Mouse (Mus musculus): ENCODE measurements around the gene Gpatch8. TPM values are rescaled to one million over a fixed set of nuclear protein-coding genes. Genes with fewer than 3 reads are reported as not detected.
A peak's percentile ranks its signal among the peaks of the same experiment; 100 is the strongest.

Gpatch8 gene
- total and polyA plus RNA-seq, 3 experiments = 17.9 to 29.7 (median 25.8) TPM

DNA sequence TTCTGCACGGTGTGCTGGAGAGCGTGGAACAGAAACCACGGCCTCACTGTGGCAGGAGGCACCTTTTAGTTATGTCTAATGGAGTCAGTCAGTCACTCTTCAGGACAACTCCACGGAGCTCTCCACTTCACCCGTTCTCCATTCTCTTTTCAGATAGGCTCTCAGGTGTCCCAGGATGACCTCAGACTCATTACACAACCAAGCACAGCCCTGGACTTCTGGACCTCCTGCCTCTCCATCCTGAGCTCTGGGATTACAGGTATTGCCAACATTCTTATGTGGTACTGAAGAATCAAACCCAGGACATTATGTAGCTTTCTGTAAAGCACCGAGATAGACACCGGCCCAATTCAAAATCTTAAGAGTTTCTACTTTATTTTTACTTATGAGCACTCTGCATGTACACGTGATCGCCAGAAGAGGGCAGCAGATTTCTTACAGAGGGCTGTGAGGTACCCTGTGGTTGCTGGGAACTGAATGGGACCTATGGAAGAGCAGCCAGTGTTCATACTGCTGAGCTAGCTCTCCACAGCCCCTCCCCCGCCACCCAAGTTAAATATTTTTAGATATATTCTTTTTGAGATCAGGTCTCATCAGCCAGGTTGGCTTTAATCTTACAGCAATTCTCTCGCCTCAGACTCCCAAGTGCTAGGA is 69.3 kb downstream of the Gpatch8 start:
- Histone ChIP-seq H3K79me2 (ENCODE audit: control insufficient read depth, insufficient read depth, low read length, poor library complexity) (no peaks in the 10 kb centered on the region), H3K4me3 (ENCODE audit: control insufficient read depth in 1 of 2, insufficient read depth in 1 of 2, low read depth in 2 of 2, low read length in 2 of 2) (no peak overlapping the region), H3K4me1 (ENCODE audit: control insufficient read depth in 1 of 2, insufficient read depth in 2 of 2, low read length in 2 of 2) (peaks cover 13 to 22% of the 10 kb centered on the region in 2 experiments), H3K36me3 (ENCODE audit: control insufficient read depth in 1 of 2, insufficient read depth in 2 of 2, low read length in 2 of 2) (peaks cover 11 to 28% of the 10 kb centered on the region in 2 experiments), H3K9me3 (replicated peaks; ENCODE audit: insufficient read depth, low read length) (no peaks in the 10 kb centered on the region), H3K27me3 (ENCODE audit: control insufficient read depth in 1 of 2, insufficient read depth in 2 of 2, low read length in 2 of 2) (no peaks in the 10 kb centered on the region), H3K27ac (ENCODE audit: control insufficient read depth, low read depth, low read length) (no peak overlapping the region), H3K9ac (ENCODE audit: control insufficient read depth, low read depth, low read length, poor library complexity, severe bottlenecking) (no peak overlapping the region)
- TF ChIP-seq CTCF (IDR thresholded peaks at IDR 0.05 in 2 of 3, conservative IDR thresholded peaks at IDR 0.05 in 1 of 3; ENCODE audit: control insufficient read depth in 1 of 3, insufficient read depth in 1 of 3, low read depth in 2 of 3, low read length in 3 of 3, poor library complexity in 1 of 3, severe bottlenecking in 1 of 3) (peak; percentile 50 to 80 (median 68); a peak in 5 of 6 replicates), ZNF384 (IDR thresholded peaks at IDR 0.05; ENCODE audit: low read depth, low read length) (0 out of 2 replicates have a peak, but pooled peaks have one; percentile 36), MAX (IDR thresholded peaks at IDR 0.05; ENCODE audit: low read length) (peak; percentile 89), USF1 (IDR thresholded peaks at IDR 0.05; ENCODE audit: low read depth, low read length) (peak; percentile 84), MAFK (IDR thresholded peaks at IDR 0.05; ENCODE audit: borderline replicate concordance, low read depth, low read length) (0 out of 2 replicates have a peak, but pooled peaks have one; percentile 0), ELF1 (IDR thresholded peaks at IDR 0.05; ENCODE audit: low read depth, low read length) (no peak), SMC3 (IDR thresholded peaks at IDR 0.05; ENCODE audit: low read depth, low read length) (peak; percentile 75), MEF2A (IDR thresholded peaks at IDR 0.05; ENCODE audit: extremely low read depth, insufficient replicate concordance, low read depth, low read length, poor library complexity, severe bottlenecking) (no peak), JUND (IDR thresholded peaks at IDR 0.05; ENCODE audit: low read depth, low read length) (no peak), MYC (IDR thresholded peaks at IDR 0.05; ENCODE audit: low read depth, low read length) (peak; percentile 77), RAD21 (IDR thresholded peaks at IDR 0.05; ENCODE audit: low read depth, low read length) (peak; percentile 58), MXI1 (IDR thresholded peaks at IDR 0.05; ENCODE audit: low read depth, low read length) (no peak), ZC3H11A (IDR thresholded peaks at IDR 0.05; ENCODE audit: low read depth, low read length) (peak; percentile 47; the same call in 1 of the 2 replicates), SIN3A (IDR thresholded peaks at IDR 0.05; ENCODE audit: low read length) (peak; percentile 46; the same call in 1 of the 2 replicates)
- DNase-seq (ENCODE audit: low read depth, low spot score) = peak; percentile 89

DNA sequence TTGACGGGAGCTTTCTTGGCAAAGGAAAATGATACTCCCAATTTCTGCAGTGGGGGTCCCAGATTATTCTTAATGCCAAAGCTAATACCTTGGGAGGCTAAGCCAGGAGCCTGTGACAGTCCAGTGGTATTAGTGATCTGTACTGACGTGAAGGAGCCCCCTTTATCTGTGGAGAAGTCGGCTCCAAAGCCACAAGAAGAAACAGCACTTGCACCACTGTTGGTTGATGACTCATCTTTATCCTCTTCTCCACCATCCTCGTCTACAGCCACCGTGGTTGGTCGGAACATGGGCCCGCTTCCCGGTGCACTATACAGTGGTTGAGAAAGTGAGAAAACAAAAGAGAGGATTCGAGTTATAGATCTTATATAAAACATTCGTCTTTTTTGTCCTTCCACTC is 74.4 kb downstream of the Gpatch8 start:
- no peak for TF ChIP-seq ZC3H11A (IDR thresholded peaks at IDR 0.05; ENCODE audit: low read depth, low read length)
- no peak for TF ChIP-seq GABPA (IDR thresholded peaks at IDR 0.05; ENCODE audit: low read depth, low read length)
- no peak for TF ChIP-seq UBTF (IDR thresholded peaks at IDR 0.05; ENCODE audit: borderline replicate concordance, insufficient read depth, low read depth, low read length)
- no peak for TF ChIP-seq TCF12 (IDR thresholded peaks at IDR 0.05; ENCODE audit: low read depth, low read length)
- peak; percentile 89 for TF ChIP-seq JUND (IDR thresholded peaks at IDR 0.05; ENCODE audit: low read depth, low read length)
- no peak for TF ChIP-seq HCFC1 (IDR thresholded peaks at IDR 0.05; ENCODE audit: low read depth, low read length)
- TF ChIP-seq EP300 (IDR thresholded peaks at IDR 0.05; ENCODE audit: low read depth in 1 of 2, low read length in 2 of 2) = peak; percentile 47 to 55
- TF ChIP-seq TAL1 (IDR thresholded peaks at IDR 0.05; ENCODE audit: low read length) = peak; percentile 23; the same call in 1 of the 2 replicates
- TF ChIP-seq CHD1 (IDR thresholded peaks at IDR 0.05; ENCODE audit: low read depth, low read length) = no peak
- 0 out of 2 replicates have a peak, but pooled peaks have one; percentile 9 for TF ChIP-seq GATA1 (IDR thresholded peaks at IDR 0.05; ENCODE audit: low read depth, low read length)
- Histone ChIP-seq H3K9me3 (replicated peaks; ENCODE audit: insufficient read depth, low read length) (no peaks in the 10 kb centered on the region), H3K4me1 (ENCODE audit: control insufficient read depth in 1 of 2, insufficient read depth in 2 of 2, low read length in 2 of 2) (peaks cover 0 to 16% of the 10 kb centered on the region in 2 experiments; a peak in 2 of 4 replicates), H3K27me3 (ENCODE audit: control insufficient read depth in 1 of 2, insufficient read depth in 2 of 2, low read length in 2 of 2) (no peaks in the 10 kb centered on the region), H3K79me2 (ENCODE audit: control insufficient read depth, insufficient read depth, low read length, poor library complexity) (no peaks in the 10 kb centered on the region), H3K27ac (ENCODE audit: control insufficient read depth, low read depth, low read length) (peak overlapping the region; percentile 63), H3K36me3 (ENCODE audit: control insufficient read depth in 1 of 2, insufficient read depth in 2 of 2, low read length in 2 of 2) (peaks cover 8 to 19% of the 10 kb centered on the region in 2 experiments), H3K9ac (ENCODE audit: control insufficient read depth, low read depth, low read length, poor library complexity, severe bottlenecking) (no peak overlapping the region; the same call in 1 of the 2 replicates), H3K4me3 (ENCODE audit: control insufficient read depth in 1 of 2, insufficient read depth in 1 of 2, low read depth in 2 of 2, low read length in 2 of 2) (no peak overlapping the region)
- DNase-seq (ENCODE audit: low read depth, low spot score) = peak; percentile 74
